8 mouse cellular contexts compared by ENCODE assay signal in the genomic region with DNA sequence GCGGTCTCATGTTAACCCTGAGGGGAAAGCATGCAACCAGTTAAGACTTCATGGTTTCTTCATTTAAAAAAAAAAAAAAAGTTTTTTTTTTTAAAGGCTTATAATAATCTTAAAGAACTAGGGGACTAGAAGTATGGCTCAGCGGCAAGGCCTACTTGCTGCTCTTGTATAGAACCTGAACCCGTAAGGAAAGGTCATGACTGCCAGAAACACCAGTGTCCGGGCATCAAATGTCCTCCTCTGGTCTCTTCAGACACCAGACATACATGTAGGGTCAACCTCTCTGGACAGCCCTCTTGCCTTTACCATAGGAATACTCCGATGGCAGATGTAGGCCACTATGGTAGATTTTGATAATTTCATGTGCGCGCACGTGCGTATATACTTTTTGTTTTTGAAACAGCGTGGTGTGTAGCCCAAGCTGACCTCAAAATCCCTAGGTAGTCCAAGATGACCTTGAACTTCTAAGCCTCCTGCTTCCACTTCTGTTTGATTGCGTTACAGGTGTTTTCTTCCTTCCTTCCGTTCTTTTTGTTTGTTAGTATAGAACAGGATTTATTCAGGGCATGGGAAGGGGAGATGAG. TPM values are rescaled to one million over a fixed set of nuclear protein-coding genes. Genes with fewer than 3 reads are reported as not detected.
A peak's percentile ranks its signal among the peaks of the same experiment; 100 is the strongest.
DNase-seq lines count a peak whose midpoint lies in the region; ATAC-seq and TF ChIP-seq lines count a peak whose summit lies in the region.

No protein-coding gene starts in this region.

- H3K4me3 ChIP-seq in heart, embryonic 16.5 days (ENCODE audit: low read length), result peak overlapping the region; percentile 91
- H3K4me3 ChIP-seq in ES-E14 (ENCODE audit: insufficient read depth in 1 of 2, low read depth in 1 of 2, low read length in 2 of 2, poor library complexity in 1 of 2, severe bottlenecking in 1 of 2), result peak overlapping the region; percentile 31 to 89
- peak overlapping the region; percentile 63 for H3K4me3 ChIP-seq in heart, postnatal 0 days (ENCODE audit: low read depth, low read length)
- peak overlapping the region; percentile 76 for H3K4me3 ChIP-seq in midbrain, embryonic 12.5 days

- TF ChIP-seq EP300 in heart, postnatal 0 days (IDR thresholded peaks at IDR 0.05; ENCODE audit: low read depth), result no peak

- no peak overlapping the region for H3K9ac ChIP-seq in heart, embryonic 16.5 days (ENCODE audit: low read length)
- peak overlapping the region; percentile 64; the same call in 1 of the 2 replicates for H3K9ac ChIP-seq in ES-E14 (ENCODE audit: insufficient read depth, low read depth, low read length, poor library complexity, severe bottlenecking)
- no peak overlapping the region; the same call in 1 of the 2 replicates for H3K9ac ChIP-seq in heart, postnatal 0 days (replicated peaks; ENCODE audit: low read depth, low read length)
- peak overlapping the region; percentile 81; the same call in 1 of the 2 replicates for H3K9ac ChIP-seq in midbrain, embryonic 12.5 days (replicated peaks)

- H3K36me3 ChIP-seq in heart, embryonic 16.5 days (ENCODE audit: control insufficient read depth, insufficient read depth), result peaks cover 7% of the 10 kb centered on the region
- H3K36me3 ChIP-seq in ES-E14 (ENCODE audit: control insufficient read depth, insufficient read depth, low read length, poor library complexity, severe bottlenecking), result peaks cover 18% of the 10 kb centered on the region
- peaks cover 25% of the 10 kb centered on the region for H3K36me3 ChIP-seq in heart, postnatal 0 days (replicated peaks; ENCODE audit: control insufficient read depth, insufficient read depth, low read length)
- H3K36me3 ChIP-seq in midbrain, embryonic 12.5 days, result peaks cover 26% of the 10 kb centered on the region

- peaks cover 24% of the 10 kb centered on the region for H3K4me1 ChIP-seq in heart, embryonic 16.5 days (ENCODE audit: control insufficient read depth, insufficient read depth, low read length)
- peaks cover 6 to 13% of the 10 kb centered on the region in 2 experiments; a peak in 3 of 4 replicates for H3K4me1 ChIP-seq in ES-E14 (ENCODE audit: control insufficient read depth in 2 of 2, insufficient read depth in 2 of 2, low read length in 2 of 2, poor library complexity in 1 of 2)
- peaks cover 22% of the 10 kb centered on the region for H3K4me1 ChIP-seq in heart, postnatal 0 days (ENCODE audit: control insufficient read depth, insufficient read depth)
- H3K4me1 ChIP-seq in midbrain, embryonic 12.5 days, result peaks cover 26% of the 10 kb centered on the region

- no peak for TF ChIP-seq CTCF in heart, postnatal 0 days (IDR thresholded peaks at IDR 0.05; ENCODE audit: low read depth)

- intact Hi-C loops in heart, postnatal 14 days (cut with DNase I), result no loop called here
- intact Hi-C loops in gastrocnemius, postnatal 14 days (cut with DNase I; ENCODE audit: low total_unique reads), result no loop called here

- H3K4me2 ChIP-seq in heart, embryonic 16.5 days (ENCODE audit: low read depth, low read length), result peak overlapping the region; percentile 79; the same call in 1 of the 2 replicates
- H3K4me2 ChIP-seq in heart, postnatal 0 days (ENCODE audit: low read depth, low read length), result 0 out of 2 replicates have a peak overlapping the region, but pooled peaks have one; percentile 72
- no peak overlapping the region for H3K4me2 ChIP-seq in midbrain, embryonic 12.5 days (replicated peaks)

- no peak for DNase-seq in heart, postnatal 14 days
- DNase-seq in ES-E14 (ENCODE audit: low read depth, low spot score), result no peak
- no peak for DNase-seq in heart, postnatal 0 days (ENCODE audit: low spot score)
- no peak for DNase-seq in ovary, postnatal 36 days (ENCODE audit: low spot score)
- no peak for DNase-seq in gastrocnemius, postnatal 14 days

- no peaks in the 10 kb centered on the region for H3K27me3 ChIP-seq in heart, embryonic 16.5 days (ENCODE audit: control insufficient read depth, insufficient read depth, low read length)
- no peaks in the 10 kb centered on the region for H3K27me3 ChIP-seq in heart, postnatal 0 days (ENCODE audit: control insufficient read depth, insufficient read depth, low read length)
- no peaks in the 10 kb centered on the region for H3K27me3 ChIP-seq in midbrain, embryonic 12.5 days

- H3K9me3 ChIP-seq in heart, embryonic 16.5 days (replicated peaks; ENCODE audit: control insufficient read depth, low read length), result no peaks in the 10 kb centered on the region
- H3K9me3 ChIP-seq in ES-E14 (ENCODE audit: control insufficient read depth, insufficient read depth, low read depth, low read length), result no peaks in the 10 kb centered on the region
- no peaks in the 10 kb centered on the region for H3K9me3 ChIP-seq in heart, postnatal 0 days (replicated peaks; ENCODE audit: control insufficient read depth, low read length)
- H3K9me3 ChIP-seq in midbrain, embryonic 12.5 days, result no peaks in the 10 kb centered on the region

- WGBS in heart, embryonic 16.5 days, result 78% methylated on average over 12 of the region's 12 CpGs
- 78% methylated on average over 12 of the region's 12 CpGs for WGBS in heart, postnatal 0 days
- 83% methylated on average over 12 of the region's 12 CpGs for WGBS in midbrain, embryonic 12.5 days

- no peak for ATAC-seq in heart, embryonic 16.5 days (replicated peaks; ENCODE audit: extremely low read depth, insufficient read depth, low FRiP score)
- no peak for ATAC-seq in heart, postnatal 0 days (ENCODE audit: insufficient read depth, low read depth)
- ATAC-seq in midbrain, embryonic 12.5 days (ENCODE audit: low FRiP score, low read depth), result no peak
- no peak for ATAC-seq in cerebellum, adult (ENCODE audit: insufficient number of reproducible peaks, low FRiP score, low TSS enrichment)

- peak overlapping the region; percentile 19; the same call in 1 of the 2 replicates for H3K27ac ChIP-seq in heart, embryonic 16.5 days (ENCODE audit: low read length)
- H3K27ac ChIP-seq in ES-E14 (ENCODE audit: insufficient read depth, low read depth, low read length, poor library complexity, severe bottlenecking), result peak overlapping the region; percentile 60; the same call in 1 of the 2 replicates
- no peak overlapping the region for H3K27ac ChIP-seq in heart, postnatal 0 days (ENCODE audit: low read depth)
- H3K27ac ChIP-seq in midbrain, embryonic 12.5 days (replicated peaks), result no peak overlapping the region

- in situ Hi-C loops in ES-E14 (cut with MboI; ENCODE audit: low sequenced_read_pairs in 2 of 2, unreplicated experiment in 2 of 2), result no loop called here

TF ChIP-seq in ES-E14, 5 proteins besides CTCF, POLR2A, EP300 and RAD21:
- TF ChIP-seq CHD2 (IDR thresholded peaks at IDR 0.05; ENCODE audit: low read depth, low read length), result no peak
- TF ChIP-seq MAFK (IDR thresholded peaks at IDR 0.05; ENCODE audit: insufficient read depth, low read depth, low read length), result no peak
- no peak for TF ChIP-seq HCFC1 (IDR thresholded peaks at IDR 0.05; ENCODE audit: borderline replicate concordance, insufficient read depth, low read length)
- TF ChIP-seq ZNF384 (IDR thresholded peaks at IDR 0.05; ENCODE audit: low read depth, low read length), result no peak
- TF ChIP-seq ZC3H11A (IDR thresholded peaks at IDR 0.05; ENCODE audit: borderline replicate concordance, low read depth, low read length), result no peak

RNA-seq across cellular contexts. Expression of a gene that starts 0.8 kb away (rescaled TPM):
- 34.0 and 35.6 TPM in 2 replicates for polyA plus RNA-seq in heart, embryonic 16.5 days (2015; fragmentation: Nextera tagmentation; extraction: Ambion mirVana)
- 1 to 10 TPM; 3.2 to 4.2 TPM for total RNA-seq in heart, postnatal 14 days (2021)
- 82.2 and 127 TPM in 2 replicates for total RNA-seq in ES-E14 (2012; rRNA removed)
- 28.3 and 32.2 TPM in 2 replicates for total RNA-seq in heart, postnatal 0 days (2014; rRNA removed; ENCODE audit: low replicate concordance)
- 11.5 and 12.9 TPM in 2 replicates for polyA plus RNA-seq in heart, postnatal 0 days (2015; fragmentation: Nextera tagmentation; extraction: Ambion mirVana)
- 66.3 and 67.0 TPM in 2 replicates for polyA plus RNA-seq in midbrain, embryonic 12.5 days (2016; fragmentation: Nextera tagmentation; extraction: Ambion mirVana)
- total RNA-seq in gastrocnemius, postnatal 14 days (2021), result 1 to 10 TPM; 1.9 to 3.9 TPM

RNA-seq across cellular contexts. Expression of a gene that starts 2.7 kb away (rescaled TPM):
- polyA plus RNA-seq in heart, embryonic 16.5 days (2015; fragmentation: Nextera tagmentation; extraction: Ambion mirVana), result 49.0 and 50.9 TPM in 2 replicates
- total RNA-seq in heart, postnatal 14 days (2021), result 10 to 100 TPM; 27.5 to 29.1 TPM
- total RNA-seq in ES-E14 (2012; rRNA removed), result 31.5 and 52.5 TPM in 2 replicates
- total RNA-seq in heart, postnatal 0 days (2014; rRNA removed; ENCODE audit: low replicate concordance), result 59.5 and 81.1 TPM in 2 replicates
- 35.5 and 36.6 TPM in 2 replicates for polyA plus RNA-seq in heart, postnatal 0 days (2015; fragmentation: Nextera tagmentation; extraction: Ambion mirVana)
- polyA plus RNA-seq in midbrain, embryonic 12.5 days (2016; fragmentation: Nextera tagmentation; extraction: Ambion mirVana), result 76.7 and 78.6 TPM in 2 replicates
- total RNA-seq in gastrocnemius, postnatal 14 days (2021), result 10 to 100 TPM; 19.6 to 22.7 TPM

RNA-seq across cellular contexts. Expression of a gene that starts 8.1 kb away (rescaled TPM):
- polyA plus RNA-seq in heart, embryonic 16.5 days (2015; fragmentation: Nextera tagmentation; extraction: Ambion mirVana), result 132 and 194 TPM in 2 replicates
- 10 to 100 TPM; 27.2 to 34.3 TPM for total RNA-seq in heart, postnatal 14 days (2021)
- 185 and 242 TPM in 2 replicates for total RNA-seq in ES-E14 (2012; rRNA removed)
- total RNA-seq in heart, postnatal 0 days (2014; rRNA removed; ENCODE audit: low replicate concordance), result 19.4 and 38.0 TPM in 2 replicates
- polyA plus RNA-seq in heart, postnatal 0 days (2015; fragmentation: Nextera tagmentation; extraction: Ambion mirVana), result 135 and 147 TPM in 2 replicates
- polyA plus RNA-seq in midbrain, embryonic 12.5 days (2016; fragmentation: Nextera tagmentation; extraction: Ambion mirVana), result 280 and 286 TPM in 2 replicates
- 10 to 100 TPM; 63.8 to 66.0 TPM for total RNA-seq in gastrocnemius, postnatal 14 days (2021)

RNA-seq across cellular contexts. Expression of a gene that starts 24.7 kb away (rescaled TPM):
- 0.43 and 0.64 TPM in 2 replicates for polyA plus RNA-seq in heart, embryonic 16.5 days (2015; fragmentation: Nextera tagmentation; extraction: Ambion mirVana)
- under 1 TPM in 1 of 2 experiments, not detected in 1; 0.38 TPM for total RNA-seq in heart, postnatal 14 days (2021)
- 0.13 and 0.26 TPM in 2 replicates for total RNA-seq in ES-E14 (2012; rRNA removed)
- not detected in 2 replicates for total RNA-seq in heart, postnatal 0 days (2014; rRNA removed; ENCODE audit: low replicate concordance)
- 0.30 TPM in 1 of 2 replicates, not detected in the other for polyA plus RNA-seq in heart, postnatal 0 days (2015; fragmentation: Nextera tagmentation; extraction: Ambion mirVana)
- 0.22 and 0.63 TPM in 2 replicates for polyA plus RNA-seq in midbrain, embryonic 12.5 days (2016; fragmentation: Nextera tagmentation; extraction: Ambion mirVana)
- not detected for total RNA-seq in gastrocnemius, postnatal 14 days (2021)

RNA-seq across cellular contexts. Expression of a gene that starts 25.1 kb away (rescaled TPM):
- 8.3 and 9.2 TPM in 2 replicates for polyA plus RNA-seq in heart, embryonic 16.5 days (2015; fragmentation: Nextera tagmentation; extraction: Ambion mirVana)
- 10 to 100 TPM; 23.1 to 24.7 TPM for total RNA-seq in heart, postnatal 14 days (2021)
- total RNA-seq in ES-E14 (2012; rRNA removed), result 12.9 and 13.7 TPM in 2 replicates
- 8.7 and 10.5 TPM in 2 replicates for total RNA-seq in heart, postnatal 0 days (2014; rRNA removed; ENCODE audit: low replicate concordance)
- 6.1 and 6.7 TPM in 2 replicates for polyA plus RNA-seq in heart, postnatal 0 days (2015; fragmentation: Nextera tagmentation; extraction: Ambion mirVana)
- polyA plus RNA-seq in midbrain, embryonic 12.5 days (2016; fragmentation: Nextera tagmentation; extraction: Ambion mirVana), result 15.0 and 15.1 TPM in 2 replicates
- 10 to 100 TPM; 20.1 to 20.2 TPM for total RNA-seq in gastrocnemius, postnatal 14 days (2021)

Comparison
In these comparisons a context has a peak if more than half of its experiments do, and no peak if none do; other contexts are left out.
1. H3K27ac ChIP-seq: peak in heart, embryonic 16.5 days (single experiment) and ES-E14 (single experiment); none in heart, postnatal 0 days (single experiment) and midbrain, embryonic 12.5 days (single experiment).
2. H3K9ac ChIP-seq: peak in ES-E14 (single experiment) and midbrain, embryonic 12.5 days (single experiment); none in heart, embryonic 16.5 days (single experiment) and heart, postnatal 0 days (single experiment).
3. Peak in every context shown above with its lines, with median percentiles within 50 percentile points of each other: H3K4me3 ChIP-seq.